Mouse (Mus musculus) embryo, embryonic 9.5 days (tissue): ENCODE measurements at regions not wholly inside any gene's neighbourhood (a gene's known extent, or its start where the extent isn't known, plus 50 kb on each side); places are given as distances from the start of the nearest gene placed in this dataset.

Source experiments
- DNase-seq: peaks from one replicate; pipeline ENCODE4 v3.0.0-alpha.2; 2017; ENCODE audit errors: extremely low spot score

DNA sequence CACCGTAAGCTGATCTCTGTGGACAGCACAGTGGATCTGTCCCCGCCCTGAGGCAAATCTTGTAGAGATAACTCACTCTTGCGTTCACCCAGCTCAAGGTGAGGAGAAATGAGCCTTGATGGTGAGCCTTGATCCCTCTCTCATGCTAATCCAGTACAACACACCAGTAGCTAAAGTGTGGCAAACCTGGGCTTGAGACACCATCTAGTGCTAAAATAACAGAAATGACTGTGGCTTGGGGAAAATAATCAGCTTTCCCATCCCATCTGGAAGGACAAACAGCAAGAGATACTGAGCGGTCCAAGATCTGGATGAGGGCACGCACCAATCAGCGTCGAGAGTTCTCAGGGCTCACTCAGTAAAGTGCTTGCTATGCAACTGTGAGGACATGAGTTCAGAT, 50.9 kb upstream of the Cbln4 start:
- no peak for DNase-seq

DNA sequence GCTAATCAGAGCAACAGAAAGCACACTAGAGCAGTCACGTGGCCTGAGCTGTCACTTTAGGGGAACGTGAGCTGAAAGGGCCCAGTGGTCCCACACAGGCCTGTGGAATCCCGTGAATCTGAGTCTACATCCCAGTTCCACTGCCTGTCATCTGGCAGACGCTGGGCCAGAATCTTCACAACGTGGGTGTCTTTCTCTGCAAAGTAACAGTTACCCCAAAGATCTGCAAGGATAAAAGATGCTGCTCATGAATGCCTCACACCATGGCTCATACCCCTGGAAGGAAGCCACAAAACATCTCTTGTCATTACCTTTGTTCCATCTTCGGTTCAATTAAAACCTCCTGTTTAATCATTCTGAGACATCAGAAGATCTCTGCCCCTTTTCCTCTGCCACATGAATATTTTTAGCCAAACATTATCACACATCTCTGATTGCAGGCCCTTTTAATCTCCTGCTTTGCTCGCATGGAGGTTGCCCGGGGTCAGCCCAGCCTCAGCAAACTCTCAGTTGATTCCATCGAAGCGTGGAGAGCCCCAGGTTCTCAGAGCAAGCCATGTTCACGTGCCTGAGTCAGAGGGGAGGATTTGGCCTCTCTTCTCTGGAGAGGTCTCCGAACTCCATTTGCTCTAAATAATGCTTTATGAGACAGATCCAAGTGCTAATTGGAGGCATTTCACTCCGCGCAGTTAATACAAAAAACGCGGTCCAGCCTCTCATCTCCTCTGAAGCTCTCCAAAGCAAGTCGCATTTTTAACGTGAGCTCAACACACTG, 60.8 kb upstream of the Cbln4 start:
- DNase-seq = no peak

DNA sequence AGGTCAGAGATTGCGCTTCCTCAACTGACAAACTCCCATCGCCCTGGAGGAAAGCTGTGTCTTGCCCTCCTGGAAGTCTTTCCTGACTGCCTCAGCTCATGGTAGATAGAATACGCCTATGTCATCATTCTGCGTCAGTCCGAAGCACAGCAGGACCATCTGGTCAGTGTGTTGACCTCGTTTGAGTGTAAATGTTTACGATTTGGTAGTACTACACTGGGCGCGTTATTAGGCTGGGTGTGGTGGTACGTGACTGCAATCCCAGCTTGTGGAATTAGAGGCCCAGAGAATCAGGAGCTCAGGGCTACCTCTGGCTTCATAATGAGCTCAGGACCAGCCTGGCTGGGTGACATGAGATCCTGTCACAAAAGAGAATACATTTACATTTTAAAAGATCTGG, 62.0 kb upstream of the Cbln4 start:
- peak; percentile 9 for DNase-seq

DNA sequence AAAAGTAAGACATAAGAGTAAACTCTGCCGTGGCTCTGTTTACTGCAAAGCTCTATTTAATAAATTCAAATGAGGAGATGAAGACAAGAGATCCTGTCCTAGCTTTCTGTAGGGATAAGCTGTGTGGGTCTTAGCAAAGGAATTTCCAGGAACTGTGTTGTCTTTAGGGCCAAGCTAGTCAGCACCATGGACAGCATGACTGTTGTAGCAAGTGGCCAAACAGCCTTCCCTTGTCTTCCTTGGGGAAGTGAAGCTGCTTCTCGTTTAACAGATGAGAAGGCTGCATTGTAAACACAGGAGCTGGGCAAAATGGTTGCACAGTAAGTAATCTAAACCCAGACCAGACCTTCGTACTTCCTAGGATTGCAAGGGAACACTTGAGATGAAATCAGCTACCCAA, 67.4 kb upstream of the Cbln4 start:
- DNase-seq = peak; percentile 55

DNA sequence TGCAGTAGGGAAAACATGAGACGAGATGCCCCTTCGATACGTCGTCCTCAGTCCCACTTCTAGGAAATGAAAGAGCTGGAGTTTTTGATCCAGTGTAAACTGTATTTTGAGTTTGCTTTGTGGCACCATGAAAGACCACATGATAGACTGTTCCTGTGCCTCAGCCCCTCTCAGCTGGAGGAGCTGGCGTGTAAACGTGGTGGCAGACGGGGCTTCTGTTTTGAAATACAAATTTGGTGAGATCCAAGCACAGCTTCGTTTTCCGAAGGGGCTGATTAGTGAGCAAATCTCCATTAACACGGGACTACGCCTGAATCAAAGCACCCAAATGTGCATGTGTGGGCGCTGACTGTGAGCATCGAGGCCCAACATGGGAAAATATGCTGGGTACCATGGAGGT, 70.4 kb upstream of the Cbln4 start:
- DNase-seq = no peak

DNA sequence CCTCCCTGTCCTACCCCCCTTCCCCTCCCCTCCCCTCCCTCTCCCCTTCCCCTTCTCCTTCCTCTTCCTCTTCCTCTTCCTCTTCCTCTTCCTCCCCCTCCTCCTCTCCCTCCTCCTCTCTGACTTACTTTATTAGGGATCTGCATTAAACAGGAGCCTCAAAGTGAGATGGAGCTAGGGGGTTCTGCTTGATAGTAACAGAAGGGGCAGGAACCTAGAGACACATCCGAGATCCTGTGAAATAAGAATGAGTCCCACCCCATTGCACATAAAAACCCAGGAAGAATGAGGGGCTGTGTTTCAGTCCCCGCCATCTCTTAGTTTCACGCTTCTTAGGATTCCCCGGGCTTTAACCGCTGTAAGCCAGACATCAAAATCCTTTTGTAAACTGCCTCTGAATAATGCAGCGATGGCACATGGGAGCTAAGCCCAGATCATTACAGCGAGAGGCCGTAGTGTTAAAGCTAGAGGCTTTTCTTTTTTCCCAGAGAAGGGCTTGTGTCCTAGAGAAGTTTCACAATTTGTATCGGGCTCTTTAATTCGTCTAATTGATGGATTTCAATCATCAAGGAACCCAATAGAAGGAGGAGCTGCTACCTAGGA, 72.4 kb upstream of the Cbln4 start:
- DNase-seq = no peak

DNA sequence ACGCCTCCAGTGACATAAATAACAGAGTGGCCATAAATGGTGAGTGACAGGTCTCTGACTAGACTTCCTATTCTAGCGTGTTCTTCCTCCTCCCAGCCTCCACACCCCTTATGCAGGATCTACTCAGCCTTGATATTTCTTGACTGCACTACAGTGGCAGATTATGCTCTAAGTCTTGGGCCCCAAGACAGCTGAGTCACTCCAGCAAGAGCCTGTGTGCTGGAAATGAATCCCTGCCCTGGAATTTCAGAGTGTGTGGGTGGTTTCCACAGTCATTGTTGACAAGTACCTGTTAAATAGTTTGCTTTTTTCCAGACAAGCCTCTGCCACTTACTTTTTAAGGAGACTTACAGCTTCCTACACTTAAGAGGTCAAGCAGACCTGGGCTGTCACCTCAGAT, 84.3 kb upstream of the Cbln4 start:
- no peak for DNase-seq

DNA sequence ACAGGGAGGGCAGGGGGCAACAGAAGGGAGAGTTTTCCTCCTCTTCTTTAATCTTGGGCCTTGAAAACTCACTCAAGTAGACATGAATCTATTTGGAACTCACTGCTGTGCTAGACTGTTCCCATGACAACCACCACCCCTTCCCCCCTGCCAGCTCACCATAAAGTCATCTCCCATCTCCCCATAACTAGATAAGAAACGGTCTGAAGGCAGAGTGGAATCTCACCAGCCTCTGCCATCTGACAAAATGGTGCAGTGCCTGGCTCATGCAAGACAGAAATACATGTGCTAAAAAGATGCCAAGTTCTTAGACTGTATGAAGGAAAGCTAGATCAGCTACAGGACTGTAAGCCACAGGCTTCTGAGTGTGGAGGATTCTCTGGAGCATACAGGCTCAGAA, 88.0 kb upstream of the Cbln4 start:
- no peak for DNase-seq

DNA sequence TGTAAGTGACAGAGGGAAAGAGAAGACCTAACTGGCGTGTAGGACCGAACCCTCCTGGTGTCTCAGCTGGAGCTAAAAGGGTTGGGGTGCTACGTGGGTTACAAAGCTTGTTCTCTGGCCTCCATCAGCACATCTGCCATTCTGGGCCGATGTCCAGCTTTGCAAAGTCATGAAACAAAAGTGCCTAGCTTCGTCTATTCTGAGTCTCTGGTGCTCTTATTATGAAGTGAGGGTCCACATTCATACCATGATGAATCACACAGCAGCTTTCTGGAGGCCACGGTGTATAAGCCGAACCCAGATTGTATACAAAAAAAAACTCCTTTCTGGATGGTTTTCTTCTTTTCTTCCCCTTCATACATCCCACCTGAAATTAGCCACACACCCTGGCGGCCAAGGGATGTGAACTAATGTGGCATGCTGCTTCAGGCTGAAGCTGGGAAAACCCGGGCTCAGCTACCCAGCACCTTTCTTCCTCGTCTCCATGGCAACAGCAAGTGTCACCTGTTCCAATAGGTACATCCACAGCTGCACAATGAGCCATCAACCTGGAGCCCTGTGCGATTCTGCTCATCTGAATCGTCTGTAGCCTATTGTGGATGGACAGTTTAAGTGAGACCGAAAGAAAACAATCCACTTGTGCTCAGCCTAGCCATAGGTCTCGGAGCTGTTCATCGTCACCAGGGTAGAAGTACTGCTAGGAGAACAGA, 89.5 kb upstream of the Cbln4 start:
- no peak for DNase-seq

DNA sequence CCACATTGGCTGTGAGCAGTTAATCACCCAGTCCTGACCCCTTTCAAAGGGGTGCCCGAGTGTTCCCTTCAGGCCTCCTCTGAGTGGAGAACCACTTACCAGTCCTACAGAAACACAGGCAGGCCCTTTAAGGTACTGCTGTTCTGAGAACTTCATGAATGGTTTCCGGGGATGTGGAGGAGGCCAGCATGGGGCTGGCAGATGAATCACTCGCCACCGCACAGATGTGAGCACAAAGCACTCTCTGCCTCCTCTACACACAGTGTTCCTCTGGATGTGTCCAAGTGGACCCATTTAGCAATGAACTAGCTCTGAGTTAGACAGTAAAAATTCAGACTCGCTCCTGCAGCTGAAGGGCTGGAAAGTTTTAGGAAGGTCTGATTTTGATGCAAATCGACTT, 96.8 kb upstream of the Cbln4 start:
- DNase-seq = no peak

DNA sequence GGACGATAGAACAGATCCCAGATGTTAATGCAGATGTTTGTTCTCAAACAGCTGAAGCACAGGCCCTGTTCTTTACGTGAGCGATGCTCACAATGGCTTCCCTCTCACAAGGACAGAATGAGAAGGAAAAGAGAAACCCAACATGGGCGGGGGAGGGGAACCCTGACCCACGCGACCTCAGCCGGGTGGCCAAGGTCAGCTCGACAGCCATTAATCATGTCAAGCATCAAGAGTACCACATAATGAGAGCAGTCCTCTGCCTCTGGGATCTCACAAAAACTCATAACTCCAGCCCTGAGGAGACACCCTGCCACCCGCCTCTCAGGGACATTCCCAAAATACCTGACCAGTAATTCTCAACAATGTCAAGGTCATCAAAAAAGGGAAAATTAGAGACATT, 100.0 kb upstream of the Cbln4 start:
- DNase-seq = peak; percentile 72

DNA sequence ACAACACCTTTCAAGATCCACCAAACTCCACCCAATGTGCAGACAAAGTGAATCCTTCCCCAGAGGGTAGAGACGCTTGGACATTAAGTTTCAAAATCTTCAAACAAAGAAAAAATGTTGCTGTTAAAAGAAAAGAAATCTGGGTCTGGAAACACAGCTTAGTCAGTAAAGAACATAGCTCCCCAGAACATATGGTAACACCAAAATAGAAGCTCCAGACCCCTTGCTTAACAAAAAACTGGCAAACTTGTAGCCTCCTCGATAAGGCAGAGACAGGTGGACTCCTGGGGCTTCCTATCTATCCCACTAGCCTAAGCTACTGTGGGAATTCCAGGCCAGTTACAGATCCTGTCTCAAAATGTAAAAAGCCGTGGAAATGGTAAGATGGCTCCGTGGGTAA, 99.6 kb upstream of the Mc3r start:
- no peak for DNase-seq

DNA sequence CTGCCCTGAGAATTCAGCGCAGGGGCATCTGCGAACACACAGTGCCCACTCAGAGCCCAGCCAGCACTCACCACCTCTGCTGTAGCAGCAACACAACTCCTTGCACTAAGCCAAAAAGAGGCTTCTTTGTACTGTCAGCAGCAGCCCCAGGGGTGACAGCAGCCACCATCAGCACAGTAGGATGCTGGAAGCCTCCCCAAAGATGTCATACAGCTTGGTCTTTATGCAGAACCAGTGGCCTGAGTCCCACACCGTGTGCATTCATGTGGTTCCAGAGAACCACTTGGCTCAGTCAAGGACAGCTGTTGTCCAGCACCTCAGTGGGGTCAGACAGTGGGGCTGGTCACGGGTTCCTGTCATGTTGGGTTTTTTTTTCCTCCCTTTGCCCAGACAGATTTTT, 98.6 kb upstream of the Mc3r start:
- DNase-seq = no peak

DNA sequence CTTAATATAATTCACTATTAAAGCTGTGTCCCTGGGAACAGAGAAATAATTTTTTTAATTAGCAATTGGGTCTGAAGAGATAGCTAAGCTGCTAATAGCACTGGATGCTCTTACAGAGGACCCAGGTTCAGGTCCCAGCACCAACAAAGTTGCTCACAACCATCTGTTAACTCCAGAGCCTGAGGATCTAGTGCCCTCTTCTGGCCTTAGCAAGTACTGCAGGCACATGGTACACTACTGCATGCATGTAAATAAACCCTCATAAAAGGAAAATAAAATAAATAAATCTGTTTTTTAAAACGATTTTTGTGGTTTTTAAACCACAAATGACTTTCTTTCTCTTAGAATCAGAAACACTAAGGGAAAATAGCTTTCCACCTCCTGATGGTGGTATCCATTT, 97.4 kb upstream of the Mc3r start:
- no peak for DNase-seq

DNA sequence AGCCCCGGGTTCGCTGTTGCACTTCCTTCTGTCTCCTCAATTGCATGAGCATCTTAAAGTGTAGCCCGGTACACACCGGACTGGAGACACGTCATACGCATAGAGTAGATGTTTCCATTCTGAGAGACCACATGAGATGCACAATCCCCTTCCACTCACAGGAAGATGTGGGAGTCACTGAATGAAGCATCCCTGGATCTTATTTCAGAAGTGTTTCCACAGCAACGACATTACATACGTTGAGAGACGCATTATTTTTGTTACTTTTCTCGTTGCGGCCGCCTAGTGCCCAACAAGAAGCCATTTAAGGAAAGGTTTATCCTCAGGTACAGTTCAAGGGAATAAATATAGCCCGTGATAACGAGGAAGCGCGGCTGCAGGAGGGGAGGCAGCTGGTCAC, 88.4 kb upstream of the Mc3r start:
- DNase-seq = no peak

DNA sequence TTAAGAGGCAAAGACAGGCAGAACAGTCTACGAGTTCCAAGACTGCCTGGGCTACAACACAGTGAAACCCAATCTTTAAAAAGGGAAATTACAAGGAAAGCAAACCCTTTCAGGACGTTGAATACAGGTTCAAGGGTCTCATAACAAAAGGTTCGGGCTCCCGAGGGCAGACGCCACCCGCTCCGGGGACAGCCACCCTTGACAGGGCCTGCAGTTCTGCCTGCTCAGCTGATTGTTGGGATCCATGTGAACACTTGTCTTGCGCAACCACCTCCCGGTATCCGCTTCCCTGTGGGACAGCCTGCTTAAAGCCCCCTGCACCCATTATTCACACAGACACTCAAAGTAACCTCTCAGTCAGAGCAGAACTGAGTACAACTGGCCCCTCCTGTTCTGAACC, 70.9 kb upstream of the Mc3r start:
- no peak for DNase-seq

DNA sequence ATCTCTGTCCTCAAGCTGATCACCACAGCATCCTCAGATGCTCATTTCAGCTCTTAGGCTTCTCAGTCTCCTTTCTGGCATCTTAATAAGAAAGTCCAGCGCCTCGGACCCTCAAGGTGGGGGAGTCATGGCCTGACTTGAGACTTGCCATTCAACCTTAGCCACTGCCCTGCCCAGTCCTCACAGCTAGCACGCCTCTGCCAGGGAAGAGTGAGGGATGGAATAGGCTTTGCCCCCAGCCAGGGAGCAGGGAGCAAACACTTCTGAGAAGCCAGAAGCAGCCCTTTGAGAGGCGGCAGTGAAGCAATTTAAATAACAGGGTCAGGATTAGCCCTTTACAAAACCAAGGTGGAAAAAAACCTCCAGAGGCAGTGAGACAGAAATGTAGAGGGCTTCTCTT, 69.0 kb upstream of the Mc3r start:
- DNase-seq = no peak

DNA sequence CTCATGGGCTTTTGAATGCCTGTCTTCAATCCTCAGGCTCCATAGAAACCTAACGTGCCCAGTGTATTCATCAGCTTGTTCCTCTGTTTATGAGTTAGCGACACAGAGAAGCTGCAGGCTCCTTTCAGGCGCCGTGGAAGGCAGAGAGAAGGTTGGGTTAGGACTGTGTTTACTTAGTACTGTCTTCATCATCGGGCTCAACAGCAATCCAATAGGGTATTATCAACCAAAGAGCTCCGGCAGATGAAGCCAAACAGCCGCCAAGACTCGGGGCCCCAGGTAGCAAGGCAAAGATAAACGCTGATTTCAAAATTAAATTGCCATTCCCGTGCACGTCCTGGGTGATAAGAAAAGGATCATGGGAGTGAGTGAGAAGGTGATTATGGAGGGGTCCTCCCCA, 50.5 kb upstream of the Mc3r start:
- no peak for DNase-seq
